Mouse (Mus musculus): Measurements from ENCODE around the gene Caskin2.
A peak's percentile ranks its signal among the peaks of the same experiment; 100 is the strongest.

The Caskin2 gene

GRCm38 (mm10) chr11:115831518-115831917, 18.1 kb upstream of the Caskin2 start:
- DNase-seq (ENCODE audit: low spot score in 2 of 2): no peak

GRCm38 (mm10) chr11:115830550-115831325, 17.3 kb upstream of the Caskin2 start:
- DNase-seq (ENCODE audit: low spot score in 2 of 2): no peak

GRCm38 (mm10) chr11:115829036-115829435, 15.6 kb upstream of the Caskin2 start:
- no peak for DNase-seq (ENCODE audit: low spot score in 2 of 2)

- DNase-seq (ENCODE audit: low spot score in 2 of 2): no peak
Observed at GRCm38 (mm10) chr11:115827624-115828023, 14.2 kb upstream of the Caskin2 start.

GRCm38 (mm10) chr11:115826487-115826886, 13.0 kb upstream of the Caskin2 start:
- DNase-seq (ENCODE audit: low spot score in 2 of 2): no peak

- DNase-seq (ENCODE audit: low spot score in 2 of 2): no peak
Observed at GRCm38 (mm10) chr11:115824813-115825212, 11.4 kb upstream of the Caskin2 start.

- peak; percentile 82 to 86 for DNase-seq (ENCODE audit: low spot score in 2 of 2)
Observed at GRCm38 (mm10) chr11:115823774-115824740, 10.6 kb upstream of the Caskin2 start, which contains the start of gene Llgl2. Llgl2 (plus strand) TSS chr11:115824049.

GRCm38 (mm10) chr11:115821001-115821400, 7.6 kb upstream of the Caskin2 start:
- DNase-seq (ENCODE audit: low spot score in 2 of 2): no peak

- DNase-seq (ENCODE audit: low spot score in 2 of 2): no peak
Observed at GRCm38 (mm10) chr11:115819915-115820623, 6.6 kb upstream of the Caskin2 start.

- DNase-seq (ENCODE audit: low spot score in 2 of 2): no peak
Observed at GRCm38 (mm10) chr11:115817331-115817730, 3.9 kb upstream of the Caskin2 start.

GRCm38 (mm10) chr11:115814605-115815450, 1.4 kb upstream of the Caskin2 start, which contains the start of gene Tsen54:
Tsen54 (plus strand) TSS chr11:115814724.
- peak; percentile 80 to 87 for DNase-seq (ENCODE audit: low spot score in 2 of 2)

GRCm38 (mm10) chr11:115812533-115813420, 662 bp downstream of the Caskin2 start:
- DNase-seq (ENCODE audit: low spot score in 2 of 2): no peak

- DNase-seq (ENCODE audit: low spot score in 2 of 2): no peak
Observed at GRCm38 (mm10) chr11:115812095-115812494, 1.3 kb downstream of the Caskin2 start.

GRCm38 (mm10) chr11:115811381-115812093, 1.9 kb downstream of the Caskin2 start:
- no peak for DNase-seq (ENCODE audit: low spot score in 2 of 2)

- peak in 1 of 2 experiments; percentile 49 for DNase-seq (ENCODE audit: low spot score in 2 of 2)
Observed at GRCm38 (mm10) chr11:115810377-115810776, 3.1 kb downstream of the Caskin2 start.

- DNase-seq (ENCODE audit: low spot score in 2 of 2): no peak
Observed at GRCm38 (mm10) chr11:115809311-115809781, 4.1 kb downstream of the Caskin2 start.

- no peak for DNase-seq (ENCODE audit: low spot score in 2 of 2)
Observed at GRCm38 (mm10) chr11:115808696-115809310, 4.6 kb downstream of the Caskin2 start.

- DNase-seq (ENCODE audit: low spot score in 2 of 2): no peak
Observed at GRCm38 (mm10) chr11:115807971-115808370, 5.5 kb downstream of the Caskin2 start.

Measured in urinary bladder, adult 18-20 months (tissue).